ENCODE assay signal across 24 mouse cellular contexts in genomic region chr4:33198117-33198516, GRCm38 (mm10). TPM values are rescaled to one million over a fixed set of nuclear protein-coding genes. Genes with fewer than 3 reads are reported as not detected.
A peak's percentile ranks its signal among the peaks of the same experiment; 100 is the strongest.
DNase-seq lines count a peak whose midpoint lies in the region; ATAC-seq and TF ChIP-seq lines count a peak whose summit lies in the region.
"Had no signal": no experiment of that assay in that cellular context is flagged by ENCODE, and none has a peak within 500 bp of the region (broad histone marks: within the 10 kb centered on the region; RNA-seq: fewer than 3 reads in every experiment).

No protein-coding gene starts in this region.

- no peaks in the 10 kb centered on the region for H3K9me3 ChIP-seq in forebrain, embryonic 11.5 days (ENCODE audit: control insufficient read depth, low read length)
- no peaks in the 10 kb centered on the region for H3K9me3 ChIP-seq in forebrain, postnatal 0 days (ENCODE audit: low read length)
- H3K9me3 ChIP-seq in midbrain, embryonic 11.5 days (ENCODE audit: control insufficient read depth, low read length), result no peaks in the 10 kb centered on the region
- no peaks in the 10 kb centered on the region for H3K9me3 ChIP-seq in midbrain, postnatal 0 days (ENCODE audit: low read length)
- H3K9me3 ChIP-seq: embryonic facial prominence, embryonic 12.5 days; forebrain, embryonic 13.5 days; heart, embryonic 15.5 days had no signal

- H3K4me2 ChIP-seq in forebrain, embryonic 11.5 days (ENCODE audit: low read depth, low read length, severe bottlenecking), result no peak overlapping the region
- H3K4me2 ChIP-seq in forebrain, postnatal 0 days (ENCODE audit: low read depth), result no peak overlapping the region
- no peak overlapping the region for H3K4me2 ChIP-seq in midbrain, embryonic 11.5 days
- no peak overlapping the region for H3K4me2 ChIP-seq in midbrain, postnatal 0 days (ENCODE audit: low read depth, low read length, poor library complexity, severe bottlenecking)
- H3K4me2 ChIP-seq: embryonic facial prominence, embryonic 12.5 days; forebrain, embryonic 13.5 days; heart, embryonic 11.5 days; heart, embryonic 15.5 days; hindbrain, embryonic 15.5 days had no signal

- H3K4me1 ChIP-seq in forebrain, embryonic 11.5 days (replicated peaks; ENCODE audit: control insufficient read depth, insufficient read depth, low read length), result no peaks in the 10 kb centered on the region
- H3K4me1 ChIP-seq in forebrain, postnatal 0 days (ENCODE audit: insufficient read depth), result no peaks in the 10 kb centered on the region
- no peaks in the 10 kb centered on the region for H3K4me1 ChIP-seq in midbrain, embryonic 11.5 days (ENCODE audit: control insufficient read depth, insufficient read depth, low read length)
- H3K4me1 ChIP-seq in midbrain, postnatal 0 days (ENCODE audit: insufficient read depth, low read length), result no peaks in the 10 kb centered on the region
- H3K4me1 ChIP-seq: embryonic facial prominence, embryonic 12.5 days; heart, embryonic 15.5 days; hindbrain, embryonic 15.5 days had no signal

- no peak for TF ChIP-seq CTCF in forebrain, postnatal 0 days (IDR thresholded peaks at IDR 0.05; ENCODE audit: low read depth)
- TF ChIP-seq CTCF in midbrain, postnatal 0 days (IDR thresholded peaks at IDR 0.05), result no peak

- 3% methylated on average over 2 of the region's 2 CpGs for WGBS in forebrain, embryonic 11.5 days
- 1% methylated on average over 2 of the region's 2 CpGs for WGBS in forebrain, postnatal 0 days
- WGBS in midbrain, embryonic 11.5 days, result 0% methylated on average over 2 of the region's 2 CpGs
- under 1% methylated on average over 2 of the region's 2 CpGs for WGBS in midbrain, postnatal 0 days

- no peak overlapping the region for H3K4me3 ChIP-seq in forebrain, embryonic 11.5 days (ENCODE audit: low read depth, low read length)
- H3K4me3 ChIP-seq in forebrain, postnatal 0 days (ENCODE audit: low read depth, low read length), result no peak overlapping the region
- no peak overlapping the region for H3K4me3 ChIP-seq in midbrain, embryonic 11.5 days (ENCODE audit: low read depth, low read length)
- no peak overlapping the region for H3K4me3 ChIP-seq in midbrain, postnatal 0 days (ENCODE audit: low read depth, low read length)
- H3K4me3 ChIP-seq: embryonic facial prominence, embryonic 12.5 days; forebrain, embryonic 13.5 days; heart, embryonic 15.5 days; hindbrain, embryonic 15.5 days had no signal

- H3K27ac ChIP-seq in forebrain, embryonic 11.5 days (ENCODE audit: low read depth, low read length), result no peak overlapping the region; the same call in 1 of the 2 replicates
- H3K27ac ChIP-seq in forebrain, postnatal 0 days (ENCODE audit: low read depth, low read length), result no peak overlapping the region
- no peak overlapping the region for H3K27ac ChIP-seq in midbrain, embryonic 11.5 days (ENCODE audit: low read depth, low read length)
- no peak overlapping the region for H3K27ac ChIP-seq in midbrain, postnatal 0 days (ENCODE audit: low read depth, low read length)
- H3K27ac ChIP-seq: embryonic facial prominence, embryonic 12.5 days; forebrain, embryonic 13.5 days; heart, embryonic 15.5 days; hindbrain, embryonic 15.5 days had no signal

- no peaks in the 10 kb centered on the region for H3K36me3 ChIP-seq in forebrain, embryonic 11.5 days (ENCODE audit: control insufficient read depth, insufficient read depth, low read length)
- H3K36me3 ChIP-seq in forebrain, postnatal 0 days (ENCODE audit: insufficient read depth), result no peaks in the 10 kb centered on the region
- no peaks in the 10 kb centered on the region for H3K36me3 ChIP-seq in midbrain, embryonic 11.5 days (ENCODE audit: control insufficient read depth, insufficient read depth, low read length)
- no peaks in the 10 kb centered on the region for H3K36me3 ChIP-seq in midbrain, postnatal 0 days (ENCODE audit: insufficient read depth, low read length)
- H3K36me3 ChIP-seq: embryonic facial prominence, embryonic 12.5 days; heart, embryonic 15.5 days; hindbrain, embryonic 15.5 days had no signal

- H3K9ac ChIP-seq in forebrain, embryonic 11.5 days (ENCODE audit: low read length), result no peak overlapping the region
- H3K9ac ChIP-seq in forebrain, postnatal 0 days, result no peak overlapping the region
- no peak overlapping the region for H3K9ac ChIP-seq in midbrain, embryonic 11.5 days (ENCODE audit: low read length)
- no peak overlapping the region for H3K9ac ChIP-seq in midbrain, postnatal 0 days (replicated peaks; ENCODE audit: low read length, poor library complexity, severe bottlenecking)
- H3K9ac ChIP-seq: embryonic facial prominence, embryonic 12.5 days; forebrain, embryonic 13.5 days; heart, embryonic 15.5 days; hindbrain, embryonic 15.5 days had no signal

- H3K27me3 ChIP-seq in forebrain, embryonic 11.5 days (ENCODE audit: control insufficient read depth, insufficient read depth, low read length), result no peaks in the 10 kb centered on the region
- no peaks in the 10 kb centered on the region for H3K27me3 ChIP-seq in forebrain, postnatal 0 days (ENCODE audit: insufficient read depth, low read length)
- H3K27me3 ChIP-seq in midbrain, embryonic 11.5 days (ENCODE audit: control insufficient read depth, insufficient read depth, low read length), result no peaks in the 10 kb centered on the region
- no peaks in the 10 kb centered on the region for H3K27me3 ChIP-seq in midbrain, postnatal 0 days (ENCODE audit: insufficient read depth, low read length)
- H3K27me3 ChIP-seq: embryonic facial prominence, embryonic 12.5 days; forebrain, embryonic 13.5 days; heart, embryonic 15.5 days; hindbrain, embryonic 15.5 days had no signal

- peak; percentile 53; the same call in 1 of the 2 replicates for ATAC-seq in forebrain, embryonic 11.5 days (replicated peaks; ENCODE audit: low FRiP score)
- ATAC-seq in forebrain, postnatal 0 days, result no peak
- ATAC-seq in midbrain, embryonic 11.5 days (ENCODE audit: low FRiP score), result peak; percentile 73
- ATAC-seq in midbrain, postnatal 0 days (ENCODE audit: low FRiP score), result no peak
- ATAC-seq: forebrain, embryonic 13.5 days; inflammation-experienced regulatory T-cells, adult 6 months; intestine, postnatal 0 days; Patski had no signal

- no peak for DNase-seq in forebrain, embryonic 11.5 days (ENCODE audit: low spot score)
- no peak for DNase-seq in forebrain, postnatal 0 days
- DNase-seq in midbrain, embryonic 11.5 days (ENCODE audit: low spot score, missing footprints), result no peak
- no peak for DNase-seq in midbrain, postnatal 0 days (ENCODE audit: low spot score)
- DNase-seq in R1 (ENCODE audit: low read depth, low spot score), result peak; percentile 95
- DNase-seq in kidney, adult 11 months, result no peak
- DNase-seq in ovary, postnatal 36 days (ENCODE audit: low spot score), result no peak
- DNase-seq: adrenal gland, adult 8-10 months; adrenal gland, postnatal 36 days; cerebellum, adult 11 months; cerebellum, adult 8-10 months; cerebellum, postnatal 14 days; gastrocnemius, postnatal 10 days; heart, adult 18-20 months; kidney, adult 9 months had no signal

RNA-seq across cellular contexts. Expression of gene Pm20d2, which starts 8.6 kb away (rescaled TPM):
- polyA plus RNA-seq in forebrain, embryonic 11.5 days (2014; fragmentation: Nextera tagmentation; extraction: Ambion mirVana), result 1.1 and 1.7 TPM in 2 replicates
- total RNA-seq in forebrain, postnatal 0 days (2014; rRNA removed), result 8.0 and 11.3 TPM in 2 replicates
- 2.3 and 3.3 TPM in 2 replicates for polyA plus RNA-seq in forebrain, postnatal 0 days (2015; fragmentation: Nextera tagmentation; extraction: Ambion mirVana)
- polyA plus RNA-seq in midbrain, embryonic 11.5 days (2014; fragmentation: Nextera tagmentation; extraction: Ambion mirVana), result 0.80 and 1.4 TPM in 2 replicates
- 7.7 and 9.2 TPM in 2 replicates for total RNA-seq in midbrain, postnatal 0 days (2014; rRNA removed)
- 2.9 and 3.6 TPM in 2 replicates for polyA plus RNA-seq in midbrain, postnatal 0 days (2015; fragmentation: Nextera tagmentation; extraction: Ambion mirVana)
- polyA plus RNA-seq: inflammation-experienced regulatory T-cells, adult 6 months had no signal

RNA-seq across cellular contexts. Expression of gene Srsf12, which starts 10.7 kb away (rescaled TPM):
- polyA plus RNA-seq in forebrain, embryonic 11.5 days (2014; fragmentation: Nextera tagmentation; extraction: Ambion mirVana), result 7.9 and 9.0 TPM in 2 replicates
- 47.0 and 68.4 TPM in 2 replicates for total RNA-seq in forebrain, postnatal 0 days (2014; rRNA removed)
- 22.1 and 43.3 TPM in 2 replicates for polyA plus RNA-seq in forebrain, postnatal 0 days (2015; fragmentation: Nextera tagmentation; extraction: Ambion mirVana)
- polyA plus RNA-seq in midbrain, embryonic 11.5 days (2014; fragmentation: Nextera tagmentation; extraction: Ambion mirVana), result 8.5 and 9.2 TPM in 2 replicates
- total RNA-seq in midbrain, postnatal 0 days (2014; rRNA removed), result 84.2 and 88.0 TPM in 2 replicates
- polyA plus RNA-seq in midbrain, postnatal 0 days (2015; fragmentation: Nextera tagmentation; extraction: Ambion mirVana), result 76.7 and 77.4 TPM in 2 replicates
- total RNA-seq: heart, adult 18-20 months; heart, postnatal 25 days had no signal

Comparison
In these comparisons a context has a peak if more than half of its experiments do, and no peak if none do; other contexts are left out.
1. ATAC-seq: peak in forebrain, embryonic 11.5 days (single experiment) and midbrain, embryonic 11.5 days (single experiment); none in forebrain, postnatal 0 days (single experiment) and midbrain, postnatal 0 days (single experiment).